Mouse (Mus musculus) C2C12 (cell line): ENCODE measurements around the gene Tmbim1.

Experiments used
- CEBPB ChIP-seq: IDR thresholded peaks from one replicate; pipeline ENCODE4 v1.6.1; 2011; ENCODE audit warnings: low read depth, mild to moderate bottlenecking, control low read depth, moderate library complexity
- CTCF ChIP-seq: IDR thresholded peaks from one replicate; pipeline ENCODE4 v1.5.1; 2011; ENCODE audit not compliant: control insufficient read depth, insufficient read depth, insufficient read length
- MAX ChIP-seq: IDR thresholded peaks from one replicate; pipeline ENCODE4 v1.6.1; 2011; ENCODE audit warnings: mild to moderate bottlenecking, control low read depth
- MYOG ChIP-seq: IDR thresholded peaks from one replicate; pipeline ENCODE4 v1.6.1; 2011; ENCODE audit not compliant: control insufficient read depth, insufficient read length; ENCODE audit errors: extremely low read depth
- USF1 ChIP-seq: IDR thresholded peaks from one replicate; pipeline ENCODE4 v1.6.1; 2011; ENCODE audit warnings: low read depth, mild to moderate bottlenecking, control low read depth, moderate library complexity

DNA sequence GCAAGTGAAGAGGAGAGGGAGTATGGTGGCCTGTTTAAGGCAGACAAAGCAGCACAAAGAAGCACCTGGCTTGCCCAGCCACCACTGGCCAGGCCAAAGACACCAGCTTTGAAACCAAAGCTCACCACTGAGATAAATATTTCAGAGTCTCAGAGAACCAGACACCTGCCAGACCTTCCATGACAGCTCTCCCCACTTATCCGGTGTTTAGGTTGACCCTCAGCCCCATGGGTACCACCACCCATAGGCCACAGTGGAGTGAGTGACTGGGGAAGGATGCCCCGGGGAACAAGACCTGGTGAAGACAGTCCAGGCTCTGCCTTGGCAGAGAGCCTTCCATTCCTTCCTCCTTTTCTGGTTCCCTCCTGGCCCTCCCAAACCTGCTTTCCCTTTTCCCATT, 2.6 kb downstream of the Tmbim1 start:
- TF ChIP-seq MYOG (no peak), CEBPB (no peak), CTCF (no peak), USF1 (no peak), MAX (no peak)
